Mouse (Mus musculus) megakaryocyte, adult 5-6 weeks (primary cell): ENCODE data around the gene Map4. TPM values are rescaled to one million over a fixed set of nuclear protein-coding genes. Genes with fewer than 3 reads are reported as not detected.

Experiments
- ATAC-seq: 2 replicates; pipeline ENCODE4 v1.8.0; 2016; ENCODE audit warnings: mild to moderate bottlenecking, inconsistent platforms; ENCODE audit not compliant: poor library complexity, severe bottlenecking
- total RNA-seq, 2 experiments: library from RNA; stranded (forward) in 1 of 2; stranded (reverse) in 1 of 2; fragments of 153-499, 151-499 nt in 1 of 2; fragments of 221-1000, 200-1000 nt in 1 of 2; gene quantifications; 2 replicates each; pipeline versions ENCODE4 v1.2.3 to v1.2.4; 2015 to 2017

Map4 gene
- total RNA-seq (2015), result 74.3 and 82.8 TPM in 2 replicates
- 50.0 and 55.3 TPM in 2 replicates for total RNA-seq (2017)

GRCm38 (mm10) chr9:109931257-109932171 lies at the start of gene Map4:
Map4 (plus strand) TSS chr9:109931460.
- peak; percentile 94 for ATAC-seq

- no peak for ATAC-seq
Measured at GRCm38 (mm10) chr9:109886259-109886658, 45.0 kb upstream of the Map4 start.

- ATAC-seq, result no peak
Measured at GRCm38 (mm10) chr9:109887321-109887720, 43.9 kb upstream of the Map4 start.

- no peak for ATAC-seq
Measured at GRCm38 (mm10) chr9:109891501-109891900, 39.8 kb upstream of the Map4 start.

- ATAC-seq, result peak; percentile 82
Measured at GRCm38 (mm10) chr9:109892651-109893250, 38.5 kb upstream of the Map4 start.

- peak; percentile 92 for ATAC-seq
Measured at GRCm38 (mm10) chr9:109894413-109895090, 36.7 kb upstream of the Map4 start.

- ATAC-seq, result no peak
Measured at GRCm38 (mm10) chr9:109895593-109895992, 35.7 kb upstream of the Map4 start.

GRCm38 (mm10) chr9:109896253-109897150 lies 34.8 kb upstream of the Map4 start:
- ATAC-seq, result no peak

- no peak for ATAC-seq
Measured at GRCm38 (mm10) chr9:109898027-109898426, 33.2 kb upstream of the Map4 start.

- no peak for ATAC-seq
Measured at GRCm38 (mm10) chr9:109899361-109899760, 31.9 kb upstream of the Map4 start.

- no peak for ATAC-seq
Measured at GRCm38 (mm10) chr9:109899774-109900173, 31.5 kb upstream of the Map4 start.

GRCm38 (mm10) chr9:109900604-109901003 lies 30.7 kb upstream of the Map4 start:
- ATAC-seq, result no peak

GRCm38 (mm10) chr9:109902246-109902645 lies 29.0 kb upstream of the Map4 start:
- no peak for ATAC-seq

GRCm38 (mm10) chr9:109902740-109903139 lies 28.5 kb upstream of the Map4 start:
- no peak for ATAC-seq

- ATAC-seq, result no peak
Measured at GRCm38 (mm10) chr9:109907300-109907699, 24.0 kb upstream of the Map4 start.

GRCm38 (mm10) chr9:109907774-109908465 lies 23.3 kb upstream of the Map4 start:
- ATAC-seq, result peak; percentile 80

- no peak for ATAC-seq
Measured at GRCm38 (mm10) chr9:109909102-109909501, 22.2 kb upstream of the Map4 start.

GRCm38 (mm10) chr9:109909926-109910325 lies 21.3 kb upstream of the Map4 start:
- ATAC-seq, result no peak

GRCm38 (mm10) chr9:109911779-109912178 lies 19.5 kb upstream of the Map4 start:
- no peak for ATAC-seq
